8 mouse cellular contexts compared by ENCODE assay signal in genomic region chr14:50930754-50931492, GRCm38 (mm10). TPM values are rescaled to one million over a fixed set of nuclear protein-coding genes. Genes with fewer than 3 reads are reported as not detected.
DNase-seq lines count a peak whose midpoint lies in the region; ATAC-seq and TF ChIP-seq lines count a peak whose summit lies in the region.

TSS of gene Pip4p1 (minus strand) at chr14:50930856.
TSS of gene Pnp (plus strand) at chr14:50931082.

- peak; percentile 96 for ATAC-seq in common myeloid progenitor, adult 5-6 weeks (replicated peaks; ENCODE audit: low read depth, poor library complexity, severe bottlenecking)
- peak; percentile 99 for ATAC-seq in hindbrain, postnatal 0 days
- ATAC-seq in megakaryocyte, adult 5-6 weeks (ENCODE audit: poor library complexity, severe bottlenecking), result peak; percentile 89

- peaks cover 32% of the 10 kb centered on the region for H3K36me3 ChIP-seq in hindbrain, postnatal 0 days (ENCODE audit: insufficient read depth, low read length)

- TF ChIP-seq CTCF in gastrocnemius, adult 2 months (IDR thresholded peaks at IDR 0.05), result no peak
- TF ChIP-seq CTCF in hindbrain, postnatal 0 days (IDR thresholded peaks at IDR 0.05; ENCODE audit: low read depth), result no peak
- TF ChIP-seq CTCF in left cerebral cortex, adult 2 months (IDR thresholded peaks at IDR 0.05), result no peak

- peak within 1 kb of the TSS; percentile 79 for H3K4me2 ChIP-seq in hindbrain, postnatal 0 days (ENCODE audit: low read depth, low read length)

- 0 out of 2 replicates have a peak, but pooled peaks cover 7% of the 10 kb centered on the region for H3K4me1 ChIP-seq in hindbrain, postnatal 0 days (ENCODE audit: insufficient read depth, low read length)

- peak within 1 kb of the TSS; percentile 84 for H3K9ac ChIP-seq in hindbrain, postnatal 0 days (replicated peaks; ENCODE audit: low read length)

- DNase-seq in ZHBTc4 (ENCODE audit: low read depth, low spot score), result peak; percentile 100
- DNase-seq in gastrocnemius, adult 2 months, result peak; percentile 100
- peak; percentile 99 for DNase-seq in hindbrain, postnatal 0 days (ENCODE audit: low spot score)
- peak; percentile 99 for DNase-seq in left cerebral cortex, adult 2 months (ENCODE audit: extremely low spot score in 1 of 2, low spot score in 2 of 2)
- peak; percentile 99 for DNase-seq in right cerebral cortex, adult 2 months (ENCODE audit: low spot score in 2 of 2)
- peak; percentile 99 for DNase-seq in urinary bladder, postnatal 14 days (ENCODE audit: low spot score)

- intact Hi-C loops in gastrocnemius, adult 2 months (cut with DNase I), result loop anchor here (5.0 kb wide), 1 partner anchor 124 kb away; the partner anchor contains the start of genes Ccnb1ip1 and Parp2
- intact Hi-C loops in left cerebral cortex, adult 2 months (cut with DNase I), result loop anchor here (1.0 to 2.0 kb wide), 3 partner anchors 14 to 158 kb away; partner anchors contain the start of gene Gm49342

- H3K9me3 ChIP-seq in hindbrain, postnatal 0 days (ENCODE audit: low read length), result no peaks in the 10 kb centered on the region

- H3K27ac ChIP-seq in gastrocnemius, adult 2 months, result peak within 1 kb of the TSS; percentile 98
- peak within 1 kb of the TSS; percentile 83 for H3K27ac ChIP-seq in hindbrain, postnatal 0 days
- peak within 1 kb of the TSS; percentile 96 for H3K27ac ChIP-seq in left cerebral cortex, adult 2 months

- H3K27me3 ChIP-seq in hindbrain, postnatal 0 days (ENCODE audit: insufficient read depth, low read length), result no peaks in the 10 kb centered on the region

- WGBS in hindbrain, postnatal 0 days, result under 1% methylated on average over 63 of the region's 68 CpGs

- peak within 1 kb of the TSS; percentile 76 for H3K4me3 ChIP-seq in gastrocnemius, adult 2 months
- peak within 1 kb of the TSS; percentile 62 for H3K4me3 ChIP-seq in hindbrain, postnatal 0 days (ENCODE audit: low read length)
- peak within 1 kb of the TSS; percentile 72 for H3K4me3 ChIP-seq in left cerebral cortex, adult 2 months

RNA-seq across cellular contexts. Expression of gene Pip4p1, which starts in this region (rescaled TPM):
- total RNA-seq in common myeloid progenitor, adult 5-6 weeks (2017), result 15.6 and 17.3 TPM in 2 replicates
- 10 to 100 TPM; 16.2 to 16.6 TPM for total RNA-seq in gastrocnemius, adult 2 months (2021)
- total RNA-seq in hindbrain, postnatal 0 days (2014; rRNA removed), result 53.3 and 69.1 TPM in 2 replicates
- 102 and 103 TPM in 2 replicates for polyA plus RNA-seq in hindbrain, postnatal 0 days (2015; fragmentation: Nextera tagmentation; extraction: Ambion mirVana)
- total RNA-seq in left cerebral cortex, adult 2 months (2021), result 10 to 100 TPM; 95.6 to 98.2 TPM
- total RNA-seq in megakaryocyte, adult 5-6 weeks (2015), result 115 and 118 TPM in 2 replicates
- 38.5 and 39.9 TPM in 2 replicates for total RNA-seq in megakaryocyte, adult 5-6 weeks (2017)

RNA-seq across cellular contexts. Expression of gene Pnp, which starts in this region (rescaled TPM):
- total RNA-seq in common myeloid progenitor, adult 5-6 weeks (2017), result 144 and 156 TPM in 2 replicates
- total RNA-seq in gastrocnemius, adult 2 months (2021), result 1 to 10 TPM; 3.6 to 5.9 TPM
- 16.7 and 19.1 TPM in 2 replicates for total RNA-seq in hindbrain, postnatal 0 days (2014; rRNA removed)
- polyA plus RNA-seq in hindbrain, postnatal 0 days (2015; fragmentation: Nextera tagmentation; extraction: Ambion mirVana), result 17.5 and 18.2 TPM in 2 replicates
- total RNA-seq in left cerebral cortex, adult 2 months (2021), result 10 to 100 TPM; 11.7 to 13.3 TPM
- total RNA-seq in megakaryocyte, adult 5-6 weeks (2015), result 329 and 405 TPM in 2 replicates
- 158 and 204 TPM in 2 replicates for total RNA-seq in megakaryocyte, adult 5-6 weeks (2017)

Comparison
In these comparisons a context has a peak if more than half of its experiments do, and no peak if none do; other contexts are left out.
1. Peak in every context shown above with its lines: DNase-seq, ATAC-seq, H3K4me3 ChIP-seq and H3K27ac ChIP-seq.